Mouse (Mus musculus) mouse trophoblast stem cell (cell line): ENCODE results near the gene Hs3st6.

Experiments
- in situ Hi-C, 2 experiments: fragments of 300-500 bp; cut with MseI, MboI; formaldehyde crosslinking; loops; 2 replicates in 1 of 2; 3 replicates in 1 of 2; pipeline ENCODE4 v1.15.1; 2025

The Hs3st6 gene

GRCm38 (mm10) chr17:24766266-24766875 is 13.6 kb downstream of the Hs3st6 start:
- in situ Hi-C loops: no loop called here

- in situ Hi-C loops: no loop called here
Observed at GRCm38 (mm10) chr17:24769146-24769545, 16.4 kb downstream of the Hs3st6 start.

GRCm38 (mm10) chr17:24773241-24773640 is 20.5 kb downstream of the Hs3st6 start:
- in situ Hi-C loops: no loop called here

- in situ Hi-C loops: no loop called here
Observed at GRCm38 (mm10) chr17:24775173-24775572, 22.4 kb downstream of the Hs3st6 start.

- in situ Hi-C loops: no loop called here
Observed at GRCm38 (mm10) chr17:24777073-24777472, 24.3 kb downstream of the Hs3st6 start.

GRCm38 (mm10) chr17:24780821-24781220 is 28.0 kb downstream of the Hs3st6 start:
- in situ Hi-C loops: no loop called here

- in situ Hi-C loops: no loop called here
Observed at GRCm38 (mm10) chr17:24792190-24792589, 39.4 kb downstream of the Hs3st6 start.

- in situ Hi-C loops: no loop called here
Observed at GRCm38 (mm10) chr17:24794791-24795190, 42.0 kb downstream of the Hs3st6 start.

GRCm38 (mm10) chr17:24796969-24797368 is 44.2 kb downstream of the Hs3st6 start:
- in situ Hi-C loops: no loop called here

GRCm38 (mm10) chr17:24798229-24798628 is 45.4 kb downstream of the Hs3st6 start:
- in situ Hi-C loops: no loop called here

- in situ Hi-C loops: no loop called here
Observed at GRCm38 (mm10) chr17:24799476-24799875, 46.7 kb downstream of the Hs3st6 start.

- in situ Hi-C loops: no loop called here
Observed at GRCm38 (mm10) chr17:24800524-24800923, 47.7 kb downstream of the Hs3st6 start.

- in situ Hi-C loops: no loop called here
Observed at GRCm38 (mm10) chr17:24803952-24804951, 51.5 kb downstream of the Hs3st6 start, which contains the start of gene Meiob. Meiob (plus strand) TSS chr17:24804289.
